Mouse (Mus musculus) heart, embryonic 13.5 days (tissue): Measurements from ENCODE around the gene Capn15. TPM values are rescaled to one million over a fixed set of nuclear protein-coding genes. Genes with fewer than 3 reads are reported as not detected.

Experiments used
- ATAC-seq: fragments of 200-750 bp; cut with Nextera tagmentation; 2 replicates; pipeline ENCODE4 v1.8.0; 2017; ENCODE audit warnings: moderate TSS enrichment; ENCODE audit not compliant: insufficient number of reproducible peaks, low FRiP score, low TSS enrichment; ENCODE audit errors: extremely low read depth
- H3K27ac ChIP-seq: fragments of 300-500 bp; sonication (generic); replicated peaks from 2 replicates; pipeline ENCODE4 v1.5.1; 2015; ENCODE audit warnings: moderate library complexity, mild to moderate bottlenecking, inconsistent platforms
- H3K27me3 ChIP-seq: fragments of 300-500 bp; sonication (generic); replicated peaks from 2 replicates; pipeline ENCODE4 v1.6.1; 2015; ENCODE audit warnings: mild to moderate bottlenecking, inconsistent platforms
- H3K36me3 ChIP-seq: fragments of 300-500 bp; sonication (generic); 2 replicates; pipeline ENCODE4 v1.6.1; 2015; ENCODE audit warnings: mild to moderate bottlenecking, inconsistent platforms
- H3K4me1 ChIP-seq: fragments of 300-500 bp; sonication (generic); 2 replicates; pipeline ENCODE4 v1.6.1; 2015; ENCODE audit warnings: inconsistent platforms
- H3K4me2 ChIP-seq: fragments of 300-500 bp; sonication (generic); 2 replicates; pipeline ENCODE4 v1.6.1; 2015; ENCODE audit warnings: inconsistent platforms, mild to moderate bottlenecking, moderate library complexity
- H3K4me3 ChIP-seq: fragments of 300-500 bp; sonication (generic); 2 replicates; pipeline ENCODE4 v1.5.1; 2015; ENCODE audit warnings: moderate library complexity, mild to moderate bottlenecking, inconsistent platforms
- H3K9ac ChIP-seq: fragments of 300-500 bp; sonication (generic); 2 replicates; pipeline ENCODE4 v1.6.1; 2015; ENCODE audit warnings: inconsistent platforms, mild to moderate bottlenecking, moderate library complexity
- H3K9me3 ChIP-seq: fragments of 300-500 bp; sonication (generic); 2 replicates; pipeline ENCODE4 v1.6.1; 2016; ENCODE audit warnings: inconsistent platforms
- WGBS: fragments of 180-500 bp; shearing (Covaris S2); methylation state at CpG from one replicate; pipeline ENCODE4 v1.1.7; 2015; ENCODE audit warnings: mixed read lengths; 5-methylcytosine and 5-hydroxymethylcytosine counted together
- polyA plus RNA-seq: library from polyadenylated mRNA; unstranded; fragments of >200 nt; fragmentation: Nextera tagmentation; extraction: Ambion mirVana; gene quantifications from 2 replicates; pipeline ENCODE4 v1.2.1, GENCODE M21; 2015

Capn15 gene
- polyA plus RNA-seq, 1 experiment from 2014 or later, result 9.3 TPM

DNA sequence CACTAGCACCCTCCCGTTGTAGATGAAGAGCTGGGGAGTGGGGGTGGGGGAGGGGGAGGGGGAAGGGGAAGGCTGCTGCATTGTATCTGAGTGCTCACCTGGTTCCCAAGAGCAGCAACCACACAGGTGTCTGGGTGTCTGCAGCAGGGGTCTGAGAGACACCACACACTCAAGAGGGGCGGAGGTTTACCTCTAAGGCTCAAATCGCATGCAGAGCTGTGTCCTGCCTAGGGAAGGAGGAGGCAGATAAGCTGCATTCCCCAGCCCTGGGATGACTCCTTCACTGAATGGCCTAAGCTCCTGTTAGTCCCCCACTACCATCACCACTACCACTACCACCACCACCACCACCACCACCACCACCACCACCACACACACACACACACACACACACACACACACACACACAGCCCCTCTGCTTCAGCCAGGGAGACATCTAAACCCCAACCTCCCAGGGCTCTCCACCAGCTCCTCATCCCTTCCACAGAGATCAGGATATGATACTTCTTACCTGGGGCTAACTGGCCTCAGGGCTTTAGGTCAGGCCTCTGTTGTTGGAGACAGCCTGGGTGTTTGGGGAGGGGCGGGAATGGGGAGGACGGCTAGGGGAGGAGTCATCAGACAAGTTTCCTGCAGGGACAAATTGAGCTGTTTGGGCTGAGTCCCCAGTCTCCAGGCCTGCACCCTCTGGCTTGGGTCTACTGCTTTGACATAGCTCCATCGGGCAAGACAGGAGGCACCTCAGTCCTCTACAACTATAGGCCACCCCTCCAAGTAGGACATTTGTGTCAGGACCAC is 41.0 kb downstream of the Capn15 start, which contains the start of the genes Pigq and Nhlrc4:
Gene Pigq, minus strand, starts transcription at position 571 of the 798 bp plus-strand sequence.
Gene Nhlrc4, minus strand, starts transcription at position 596 of the 798 bp plus-strand sequence.
- peaks cover 23% of the 10 kb centered on the region for H3K4me1 ChIP-seq
- H3K4me3 ChIP-seq, result no peak within 1 kb of the TSS
- WGBS, result 28% methylated on average over 6 of the region's 6 CpGs
- H3K4me2 ChIP-seq, result peak within 1 kb of the TSS; percentile 76; the same call in 1 of the 2 replicates
- no peaks in the 10 kb centered on the region for H3K9me3 ChIP-seq
- H3K27me3 ChIP-seq, result peaks cover under 1% of the 10 kb centered on the region
- H3K27ac ChIP-seq, result peak within 1 kb of the TSS; percentile 70; the same call in 1 of the 2 replicates
- no peak within 1 kb of the TSS for H3K9ac ChIP-seq
- H3K36me3 ChIP-seq, result peaks cover 3% of the 10 kb centered on the region; the same call in 1 of the 2 replicates
- no peak for ATAC-seq

GRCm38 (mm10) chr17:25943769-25944168 is 41.8 kb downstream of the Capn15 start:
- Histone ChIP-seq H3K9me3 (no peaks in the 10 kb centered on the region), H3K4me3 (no peak overlapping the region), H3K4me1 (peaks cover 23% of the 10 kb centered on the region), H3K27ac (peak overlapping the region; percentile 70; the same call in 1 of the 2 replicates), H3K27me3 (no peaks in the 10 kb centered on the region), H3K9ac (no peak overlapping the region), H3K4me2 (peak overlapping the region; percentile 76), H3K36me3 (peaks cover 10% of the 10 kb centered on the region)
- no peak for ATAC-seq
- 58% methylated on average over 9 of the region's 9 CpGs for WGBS

DNA sequence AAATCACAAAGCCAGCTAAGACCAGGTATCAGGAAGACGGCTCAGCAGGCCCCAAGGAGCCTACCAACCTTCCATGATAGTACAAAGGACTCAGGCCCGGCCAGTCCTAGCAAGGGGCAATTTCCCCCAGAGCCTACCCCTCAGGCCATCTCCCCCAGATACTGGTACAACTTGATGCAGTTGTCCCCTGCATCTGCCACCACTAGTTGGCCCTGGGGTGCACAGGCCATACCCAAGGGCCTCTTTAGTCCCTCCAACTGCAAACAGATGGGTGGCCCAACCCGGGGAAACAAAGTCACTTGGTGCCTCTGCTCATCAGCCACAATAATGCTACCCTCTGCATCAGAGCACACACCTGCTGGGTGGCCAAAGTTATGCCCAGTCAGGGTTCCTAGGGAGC is 42.4 kb downstream of the Capn15 start:
- 61% methylated on average over 3 of the region's 3 CpGs for WGBS
- H3K36me3 ChIP-seq, result peaks cover 16% of the 10 kb centered on the region
- no peak overlapping the region; the same call in 1 of the 2 replicates for H3K4me3 ChIP-seq
- ATAC-seq, result no peak
- no peaks in the 10 kb centered on the region for H3K9me3 ChIP-seq
- peak overlapping the region; percentile 70 for H3K27ac ChIP-seq
- peaks cover 23% of the 10 kb centered on the region for H3K4me1 ChIP-seq
- no peaks in the 10 kb centered on the region for H3K27me3 ChIP-seq
- peak overlapping the region; percentile 76 for H3K4me2 ChIP-seq
- no peak overlapping the region for H3K9ac ChIP-seq

GRCm38 (mm10) chr17:25942597-25943151 is 42.9 kb downstream of the Capn15 start:
- Histone ChIP-seq H3K27me3 (no peaks in the 10 kb centered on the region), H3K4me1 (peaks cover 21% of the 10 kb centered on the region), H3K27ac (peak overlapping the region; percentile 90), H3K9ac (peak overlapping the region; percentile 93), H3K36me3 (peaks cover 21% of the 10 kb centered on the region), H3K4me3 (peak overlapping the region; percentile 79; the same call in 1 of the 2 replicates), H3K9me3 (no peaks in the 10 kb centered on the region), H3K4me2 (peak overlapping the region; percentile 76)
- WGBS, result 70% methylated on average over 2 of the region's 2 CpGs
- ATAC-seq, result peak; percentile 80; the same call in 1 of the 2 replicates

DNA sequence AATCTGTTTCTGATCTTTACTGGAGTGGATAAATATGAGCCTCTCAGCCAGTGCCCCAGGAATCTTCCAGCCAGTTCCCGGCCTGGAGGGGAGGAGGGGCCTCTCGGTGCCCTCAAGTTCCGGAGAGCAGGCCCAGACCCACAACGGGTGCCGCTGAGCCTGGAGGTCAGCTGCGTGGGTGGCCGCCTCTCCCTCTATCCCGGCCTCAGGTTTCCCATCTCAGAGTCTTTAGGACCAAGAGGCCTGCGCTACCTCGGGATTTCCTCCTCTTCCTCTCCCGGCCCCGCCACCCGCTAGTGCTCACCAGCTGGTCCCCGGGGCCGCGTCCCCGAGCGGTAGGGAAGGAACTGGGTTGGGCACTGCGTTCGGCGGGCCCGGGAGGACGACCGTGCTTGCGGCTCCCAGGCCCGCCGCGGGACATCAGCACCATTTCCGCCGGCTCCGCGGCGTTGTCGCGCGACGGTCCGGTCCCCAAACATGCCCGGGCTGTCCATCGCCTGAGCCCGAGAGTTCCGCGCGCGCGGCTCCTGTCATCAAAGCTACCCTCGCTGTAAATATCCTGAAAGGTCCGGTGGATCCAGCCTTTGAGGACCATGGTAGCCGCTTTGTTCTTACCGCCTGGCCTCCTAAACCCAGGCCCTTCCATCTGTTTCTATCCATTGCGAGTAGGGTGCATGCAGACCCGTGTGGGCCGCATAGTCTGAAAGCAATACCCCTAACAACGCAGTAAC is 43.9 kb downstream of the Capn15 start:
- Histone ChIP-seq H3K4me1 (peaks cover 18% of the 10 kb centered on the region), H3K27ac (peak overlapping the region; percentile 90), H3K4me2 (peak overlapping the region; percentile 76), H3K27me3 (no peaks in the 10 kb centered on the region), H3K9me3 (no peaks in the 10 kb centered on the region), H3K4me3 (peak overlapping the region; percentile 79), H3K36me3 (peaks cover 31% of the 10 kb centered on the region), H3K9ac (peak overlapping the region; percentile 93)
- 3% methylated on average over 53 of the region's 54 CpGs for WGBS
- peak; percentile 24; the same call in 1 of the 2 replicates for ATAC-seq

DNA sequence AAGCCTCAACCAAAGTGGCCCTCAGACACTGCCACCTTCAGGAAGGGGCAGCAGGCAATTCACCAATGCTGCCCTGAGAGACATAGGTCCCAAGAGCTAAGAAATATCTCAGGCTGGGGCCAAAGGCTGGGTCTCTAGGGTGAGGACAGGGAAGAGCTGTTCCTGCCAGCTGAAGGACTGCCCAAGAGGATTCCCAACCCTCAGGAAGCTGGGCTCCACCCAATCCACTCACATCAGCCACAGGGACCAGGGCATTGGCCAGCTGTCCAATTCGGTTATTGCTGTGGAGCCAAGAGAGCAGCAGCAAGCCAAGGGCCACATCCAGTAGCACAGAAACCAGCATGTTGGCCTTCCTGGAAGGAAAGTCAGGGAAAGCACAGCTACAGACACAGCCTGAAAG is 51.1 kb downstream of the Capn15 start:
- WGBS, result 81% methylated on average over 1 of the region's 1 CpGs
- ATAC-seq, result no peak
- peaks cover 96% of the 10 kb centered on the region for H3K36me3 ChIP-seq
- no peak overlapping the region for H3K27ac ChIP-seq
- no peak overlapping the region for H3K4me2 ChIP-seq
- no peaks in the 10 kb centered on the region for H3K4me1 ChIP-seq
- no peaks in the 10 kb centered on the region for H3K27me3 ChIP-seq
- H3K9ac ChIP-seq, result no peak overlapping the region
- H3K4me3 ChIP-seq, result no peak overlapping the region
- H3K9me3 ChIP-seq, result no peaks in the 10 kb centered on the region

GRCm38 (mm10) chr17:25925348-25925747 is 60.2 kb downstream of the Capn15 start:
- Histone ChIP-seq H3K36me3 (peaks cover 52% of the 10 kb centered on the region), H3K4me2 (no peak overlapping the region), H3K27me3 (no peaks in the 10 kb centered on the region), H3K27ac (no peak overlapping the region), H3K9ac (no peak overlapping the region), H3K9me3 (no peaks in the 10 kb centered on the region), H3K4me3 (no peak overlapping the region), H3K4me1 (peaks cover 8% of the 10 kb centered on the region)
- 73% methylated on average over 2 of the region's 2 CpGs for WGBS
- ATAC-seq, result no peak

GRCm38 (mm10) chr17:25922120-25922519 is 63.5 kb downstream of the Capn15 start:
- WGBS, result 78% methylated on average over 5 of the region's 5 CpGs
- no peak for ATAC-seq
- Histone ChIP-seq H3K36me3 (peaks cover 31% of the 10 kb centered on the region), H3K4me3 (no peak overlapping the region), H3K27ac (no peak overlapping the region), H3K9ac (no peak overlapping the region), H3K27me3 (no peaks in the 10 kb centered on the region), H3K4me2 (no peak overlapping the region), H3K4me1 (peaks cover 27% of the 10 kb centered on the region), H3K9me3 (no peaks in the 10 kb centered on the region)

DNA sequence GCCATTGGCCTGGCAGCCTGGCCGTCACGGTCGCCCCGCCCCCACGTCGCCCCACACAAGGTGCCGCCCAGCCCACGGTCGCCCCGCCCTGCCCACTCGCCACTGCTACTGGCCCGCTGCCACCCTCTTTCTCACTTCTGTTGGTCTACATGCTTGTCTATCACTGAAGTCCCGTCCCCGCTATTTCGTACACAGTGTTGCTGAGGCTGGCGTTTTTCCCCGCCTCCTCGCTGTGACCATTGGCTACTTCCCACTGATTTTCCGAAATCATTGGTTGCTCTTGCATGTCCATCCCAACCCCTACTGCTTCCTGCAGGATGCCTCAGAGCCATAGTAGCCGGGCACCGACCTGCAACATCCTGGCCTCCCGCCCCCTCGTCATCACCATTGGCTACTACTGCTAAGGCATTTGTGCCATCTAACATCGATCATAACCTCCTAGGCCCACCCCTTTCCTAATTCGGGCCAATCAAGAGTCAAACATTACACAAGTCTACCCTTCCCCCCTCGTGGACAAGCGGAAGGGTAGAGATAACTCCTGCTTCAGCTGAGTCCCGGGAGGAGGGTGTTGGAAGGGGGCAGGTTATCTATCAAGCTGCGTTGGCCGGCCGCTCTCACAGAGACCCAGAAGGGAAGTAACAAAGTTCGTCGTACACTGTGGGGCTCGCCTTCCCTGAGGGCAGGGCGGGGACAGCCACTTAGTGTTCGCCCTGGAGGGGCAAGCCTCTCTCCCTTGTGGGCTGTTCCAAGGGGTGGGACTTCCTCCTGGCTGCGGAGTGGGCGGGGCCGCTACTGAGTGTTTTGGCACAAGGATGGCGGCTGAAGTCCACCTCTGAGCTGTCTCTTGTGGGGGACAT is 65.6 kb downstream of the Capn15 start:
- under 1% methylated on average over 39 of the region's 40 CpGs for WGBS
- Histone ChIP-seq H3K9me3 (no peaks in the 10 kb centered on the region), H3K4me3 (peak overlapping the region; percentile 98), H3K4me1 (peaks cover 34% of the 10 kb centered on the region), H3K36me3 (peaks cover 18% of the 10 kb centered on the region), H3K9ac (peak overlapping the region; percentile 94), H3K27ac (peak overlapping the region; percentile 97), H3K4me2 (peak overlapping the region; percentile 98), H3K27me3 (no peaks in the 10 kb centered on the region)
- ATAC-seq, result peak; percentile 90

DNA sequence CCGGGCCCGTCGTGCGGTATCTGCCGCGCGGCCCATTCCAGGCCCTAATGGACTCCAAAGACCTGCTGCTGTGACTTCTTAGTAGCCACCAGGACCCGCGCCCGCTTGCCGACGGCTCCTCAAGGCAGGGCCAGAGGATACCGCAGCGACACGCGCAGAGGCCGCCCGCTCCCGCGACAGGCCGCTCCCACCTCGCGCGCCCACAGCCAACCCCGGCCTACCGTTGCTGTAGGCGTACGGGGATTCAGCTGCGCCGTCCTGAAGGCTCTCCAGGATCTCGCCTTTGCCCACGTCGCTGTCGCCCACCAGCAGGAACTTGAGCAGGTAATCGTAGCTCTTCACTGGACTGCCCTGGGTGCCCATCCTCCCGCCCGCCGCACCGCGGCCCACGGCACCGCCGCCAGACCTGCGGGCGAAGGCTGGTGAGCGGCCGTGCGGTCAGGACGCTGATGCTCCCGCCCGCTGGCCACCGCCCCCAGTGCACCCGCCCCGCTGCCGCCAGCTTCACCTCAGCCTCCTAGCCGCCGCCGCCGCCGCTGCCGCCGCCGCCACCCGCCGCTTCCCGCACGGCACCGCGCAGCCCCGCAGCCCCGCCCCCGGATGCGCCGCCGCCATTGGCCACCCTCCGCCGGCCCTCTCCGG is 66.3 kb downstream of the Capn15 start, which contains the start of gene Rab40c:
Gene Rab40c, minus strand, starts transcription at position 584 of the 642 bp plus-strand sequence.
- Histone ChIP-seq H3K9me3 (no peaks in the 10 kb centered on the region), H3K4me2 (peak within 1 kb of the TSS; percentile 98), H3K27ac (peak within 1 kb of the TSS; percentile 97), H3K36me3 (peaks cover 20% of the 10 kb centered on the region), H3K4me1 (peaks cover 42% of the 10 kb centered on the region), H3K27me3 (no peaks in the 10 kb centered on the region), H3K9ac (peak within 1 kb of the TSS; percentile 94), H3K4me3 (peak within 1 kb of the TSS; percentile 98)
- 0 out of 2 replicates have a peak, but pooled peaks have one; percentile 0 for ATAC-seq
- under 1% methylated on average over 69 of the region's 78 CpGs for WGBS
